Mouse (Mus musculus) liver, embryonic 15.5 days (tissue): ENCODE data around the gene Dag1. TPM values are rescaled to one million over a fixed set of nuclear protein-coding genes. Genes with fewer than 3 reads are reported as not detected.
"Not testable (repeated sequence)": the region's sequence is repeated elsewhere in the genome, so short reads cannot be mapped to it uniquely, and the experiment has no call there.

Experiments
- ATAC-seq: fragments of 200-750 bp; cut with Nextera tagmentation; 2 replicates; pipeline ENCODE4 v1.8.0; 2017; ENCODE audit warnings: moderate number of reproducible peaks, mild to moderate bottlenecking, moderate library complexity; ENCODE audit not compliant: insufficient read depth
- H3K27ac ChIP-seq: fragments of 300-500 bp; sonication (generic); replicated peaks from 2 replicates; pipeline ENCODE4 v1.5.1; 2015; ENCODE audit warnings: mild to moderate bottlenecking, inconsistent platforms
- H3K27me3 ChIP-seq: fragments of 300-500 bp; sonication (generic); 2 replicates; pipeline ENCODE4 v1.6.1; 2015; ENCODE audit warnings: mild to moderate bottlenecking, inconsistent platforms
- H3K36me3 ChIP-seq: fragments of 300-500 bp; sonication (generic); replicated peaks from 2 replicates; pipeline ENCODE4 v1.6.1; 2015; ENCODE audit warnings: moderate library complexity, mild to moderate bottlenecking, inconsistent platforms
- H3K4me1 ChIP-seq: fragments of 300-500 bp; sonication (generic); replicated peaks from 2 replicates; pipeline ENCODE4 v1.6.1; 2015; ENCODE audit warnings: inconsistent platforms
- H3K4me2 ChIP-seq: fragments of 300-500 bp; sonication (generic); 2 replicates; pipeline ENCODE4 v1.6.1; 2015; ENCODE audit warnings: moderate library complexity, mild to moderate bottlenecking, inconsistent platforms
- H3K4me3 ChIP-seq: fragments of 300-500 bp; sonication (generic); replicated peaks from 2 replicates; pipeline ENCODE4 v1.5.1; 2015; ENCODE audit warnings: mild to moderate bottlenecking, inconsistent platforms
- H3K9ac ChIP-seq: fragments of 300-500 bp; sonication (generic); 2 replicates; pipeline ENCODE4 v1.6.1; 2015; ENCODE audit warnings: moderate library complexity, mild to moderate bottlenecking, inconsistent platforms
- H3K9me3 ChIP-seq: fragments of 300-500 bp; sonication (generic); replicated peaks from 2 replicates; pipeline ENCODE4 v1.6.1; 2016; ENCODE audit warnings: inconsistent platforms
- WGBS: fragments of 180-500 bp; shearing (Covaris S2); methylation state at CpG from one replicate; pipeline ENCODE4 v1.1.7; 2015; ENCODE audit warnings: mixed read lengths; ENCODE audit not compliant: insufficient replicate concordance; 5-methylcytosine and 5-hydroxymethylcytosine counted together
- polyA plus RNA-seq: library from polyadenylated mRNA; unstranded; fragments of >200 nt; fragmentation: Nextera tagmentation; extraction: Ambion mirVana; gene quantifications from 2 replicates; pipeline ENCODE4 v1.2.1, GENCODE M21; 2015

Gene Dag1
- polyA plus RNA-seq, 1 experiment from 2014 or later = 16.0 TPM

GRCm38 (mm10) chr9:108271941-108272340 lies 8.2 kb upstream of the Dag1 start:
- Histone ChIP-seq H3K4me3 (no peak overlapping the region), H3K27ac (no peak overlapping the region), H3K9me3 (no peaks in the 10 kb centered on the region), H3K9ac (no peak overlapping the region), H3K36me3 (no peaks in the 10 kb centered on the region), H3K4me1 (peaks cover 9% of the 10 kb centered on the region), H3K4me2 (no peak overlapping the region), H3K27me3 (peaks cover 8% of the 10 kb centered on the region; the same call in 1 of the 2 replicates)
- 41% methylated on average over 2 of the region's 2 CpGs for WGBS
- ATAC-seq = no peak

- H3K4me2 ChIP-seq, H3K27me3 ChIP-seq, H3K27ac ChIP-seq, H3K36me3 ChIP-seq, H3K9ac ChIP-seq, H3K4me3 ChIP-seq, ATAC-seq, H3K9me3 ChIP-seq: not testable (repeated sequence)
- H3K4me1 ChIP-seq = peaks cover 16% of the 10 kb centered on the region
- WGBS = 68% methylated on average over 7 of the region's 7 CpGs
These were observed 4.9 kb upstream of the Dag1 start for GRCm38 (mm10) chr9:108268701-108269100.

GRCm38 (mm10) chr9:108267691-108268090 lies 3.9 kb upstream of the Dag1 start:
- Histone ChIP-seq H3K27me3 (peaks cover 8% of the 10 kb centered on the region; the same call in 1 of the 2 replicates), H3K4me2 (no peak overlapping the region), H3K9me3 (no peaks in the 10 kb centered on the region), H3K36me3 (no peaks in the 10 kb centered on the region), H3K27ac (no peak overlapping the region), H3K4me1 (peaks cover 25% of the 10 kb centered on the region), H3K9ac (no peak overlapping the region), H3K4me3 (no peak overlapping the region)
- WGBS = 63% methylated on average over 7 of the region's 7 CpGs
- no peak for ATAC-seq

- no peak overlapping the region for H3K4me3 ChIP-seq
These were observed 2.6 kb upstream of the Dag1 start for GRCm38 (mm10) chr9:108266261-108266935.

GRCm38 (mm10) chr9:108264191-108264921 lies 598 bp upstream of the Dag1 start:
- Histone ChIP-seq H3K27ac (peak overlapping the region; percentile 88), H3K4me3 (peak overlapping the region; percentile 78), H3K9me3 (no peaks in the 10 kb centered on the region), H3K9ac (0 out of 2 replicates have a peak overlapping the region, but pooled peaks have one; percentile 7), H3K27me3 (peaks cover 6% of the 10 kb centered on the region; the same call in 1 of the 2 replicates), H3K36me3 (no peaks in the 10 kb centered on the region), H3K4me2 (peak overlapping the region; percentile 98), H3K4me1 (peaks cover 40% of the 10 kb centered on the region)
- WGBS = 13% methylated on average over 10 of the region's 10 CpGs
- peak; percentile 4; the same call in 1 of the 2 replicates for ATAC-seq

More at GRCm38 (mm10) chr9:108266261-108266935, 2.6 kb upstream of the Dag1 start:
- H3K27ac ChIP-seq = no peak overlapping the region
- peaks cover 6% of the 10 kb centered on the region; the same call in 1 of the 2 replicates for H3K27me3 ChIP-seq
- 46% methylated on average over 10 of the region's 10 CpGs for WGBS
- H3K4me1 ChIP-seq = peaks cover 38% of the 10 kb centered on the region
- no peaks in the 10 kb centered on the region for H3K9me3 ChIP-seq
- H3K4me2 ChIP-seq = no peak overlapping the region
- no peaks in the 10 kb centered on the region for H3K36me3 ChIP-seq
- no peak overlapping the region for H3K9ac ChIP-seq
- no peak for ATAC-seq

GRCm38 (mm10) chr9:108263131-108263681 lies 552 bp downstream of the Dag1 start:
- Histone ChIP-seq H3K9me3 (no peaks in the 10 kb centered on the region), H3K4me3 (peak overlapping the region; percentile 78), H3K27ac (peak overlapping the region; percentile 88), H3K9ac (peak overlapping the region; percentile 87), H3K4me2 (peak overlapping the region; percentile 98), H3K27me3 (peaks cover 6% of the 10 kb centered on the region; the same call in 1 of the 2 replicates), H3K36me3 (no peaks in the 10 kb centered on the region), H3K4me1 (peaks cover 40% of the 10 kb centered on the region)
- WGBS = under 1% methylated on average over 62 of the region's 62 CpGs
- ATAC-seq = peak; percentile 73

GRCm38 (mm10) chr9:108262494-108263049 lies 1.2 kb downstream of the Dag1 start:
- no peaks in the 10 kb centered on the region for H3K9me3 ChIP-seq
- H3K27me3 ChIP-seq = peaks cover 6% of the 10 kb centered on the region; the same call in 1 of the 2 replicates
- no peak for ATAC-seq
- 54% methylated on average over 11 of the region's 11 CpGs for WGBS
- H3K4me2 ChIP-seq = peak overlapping the region; percentile 98
- H3K4me1 ChIP-seq = peaks cover 40% of the 10 kb centered on the region
- no peaks in the 10 kb centered on the region for H3K36me3 ChIP-seq
- H3K9ac ChIP-seq = peak overlapping the region; percentile 87
- no peak overlapping the region; the same call in 1 of the 2 replicates for H3K27ac ChIP-seq
- peak overlapping the region; percentile 78 for H3K4me3 ChIP-seq

- H3K9ac ChIP-seq = no peak overlapping the region
- H3K9me3 ChIP-seq = no peaks in the 10 kb centered on the region
- H3K4me2 ChIP-seq = peak overlapping the region; percentile 98
- WGBS = 64% methylated on average over 7 of the region's 7 CpGs
- H3K36me3 ChIP-seq = no peaks in the 10 kb centered on the region
- peak overlapping the region; percentile 78 for H3K4me3 ChIP-seq
- H3K27me3 ChIP-seq = peaks cover 6% of the 10 kb centered on the region; the same call in 1 of the 2 replicates
- H3K4me1 ChIP-seq = peaks cover 40% of the 10 kb centered on the region
- ATAC-seq = no peak
- no peak overlapping the region for H3K27ac ChIP-seq
These were observed 1.9 kb downstream of the Dag1 start for GRCm38 (mm10) chr9:108261865-108262264.

GRCm38 (mm10) chr9:108260526-108260925 lies 3.2 kb downstream of the Dag1 start:
- H3K27me3 ChIP-seq = 0 out of 2 replicates have a peak, but pooled peaks cover 6% of the 10 kb centered on the region
- no peaks in the 10 kb centered on the region for H3K36me3 ChIP-seq
- H3K4me3 ChIP-seq = no peak overlapping the region
- no peak for ATAC-seq
- no peak overlapping the region for H3K4me2 ChIP-seq
- no peak overlapping the region for H3K9ac ChIP-seq
- 55% methylated on average over 4 of the region's 4 CpGs for WGBS
- no peak overlapping the region for H3K27ac ChIP-seq
- H3K4me1 ChIP-seq = peaks cover 40% of the 10 kb centered on the region
- no peaks in the 10 kb centered on the region for H3K9me3 ChIP-seq

- no peak for ATAC-seq
- Histone ChIP-seq H3K4me2 (no peak overlapping the region), H3K9me3 (no peaks in the 10 kb centered on the region), H3K4me3 (no peak overlapping the region), H3K9ac (no peak overlapping the region), H3K36me3 (peaks cover 9% of the 10 kb centered on the region; the same call in 1 of the 2 replicates), H3K27me3 (no peaks in the 10 kb centered on the region), H3K4me1 (no peaks in the 10 kb centered on the region), H3K27ac (no peak overlapping the region)
- WGBS = 64% methylated on average over 7 of the region's 7 CpGs
These were observed 11.0 kb downstream of the Dag1 start for GRCm38 (mm10) chr9:108252766-108253165.

GRCm38 (mm10) chr9:108251877-108252276 lies 11.9 kb downstream of the Dag1 start:
- Histone ChIP-seq H3K4me2 (no peak overlapping the region), H3K4me3 (no peak overlapping the region), H3K27ac (no peak overlapping the region), H3K27me3 (no peaks in the 10 kb centered on the region), H3K9me3 (no peaks in the 10 kb centered on the region), H3K9ac (no peak overlapping the region), H3K4me1 (no peaks in the 10 kb centered on the region), H3K36me3 (peaks cover 9% of the 10 kb centered on the region; the same call in 1 of the 2 replicates)
- ATAC-seq = no peak
- 78% methylated on average over 6 of the region's 6 CpGs for WGBS
